Mouse (Mus musculus): ENCODE data around the gene Gm11027.

GRCm38 (mm10) chr12:116281427-116282281, 6.5 kb downstream of the Gm11027 start:
- TF ChIP-seq CTCF (IDR thresholded peaks at IDR 0.05; ENCODE audit: control insufficient read depth, insufficient read depth, insufficient replicate concordance, low read depth, low read length) (no peak), POLR2A (IDR thresholded peaks at IDR 0.05; ENCODE audit: control insufficient read depth, low read depth, low read length) (peak; percentile 32; the same call in 1 of the 2 replicates)
